Mouse (Mus musculus): ENCODE data around the gene Cd68. TPM values are rescaled to one million over a fixed set of nuclear protein-coding genes. Genes with fewer than 3 reads are reported as not detected.

The Cd68 gene
- total RNA-seq, 2 experiments from 2014 or later: 5.8 to 7.8 TPM

DNA sequence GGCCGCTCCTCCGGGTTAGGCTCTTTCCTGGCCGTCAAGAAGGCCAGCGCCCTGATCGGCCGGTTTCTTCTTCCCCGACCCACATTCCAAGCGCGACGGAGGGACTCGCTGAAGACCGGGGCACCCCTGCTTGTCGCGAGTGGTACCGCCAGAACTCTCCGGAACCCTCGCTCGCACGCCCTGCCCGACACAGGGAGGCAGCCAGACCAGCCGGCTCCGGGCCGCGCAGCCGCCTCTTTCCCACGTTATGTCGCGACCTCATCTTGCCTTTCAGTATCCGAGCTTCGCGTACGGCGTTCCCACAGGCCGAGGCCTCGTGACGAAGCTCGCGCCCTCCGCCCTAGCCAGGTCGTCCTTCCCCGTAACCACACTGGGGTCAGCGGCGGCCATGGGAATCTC lies 5.8 kb upstream of the Cd68 start:
- intact Hi-C loops (cut with DNase I): loop anchor here (1.0 kb wide), 1 partner anchor 9 kb away; the partner anchor contains the start of gene Mpdu1
- no peak for DNase-seq

DNA sequence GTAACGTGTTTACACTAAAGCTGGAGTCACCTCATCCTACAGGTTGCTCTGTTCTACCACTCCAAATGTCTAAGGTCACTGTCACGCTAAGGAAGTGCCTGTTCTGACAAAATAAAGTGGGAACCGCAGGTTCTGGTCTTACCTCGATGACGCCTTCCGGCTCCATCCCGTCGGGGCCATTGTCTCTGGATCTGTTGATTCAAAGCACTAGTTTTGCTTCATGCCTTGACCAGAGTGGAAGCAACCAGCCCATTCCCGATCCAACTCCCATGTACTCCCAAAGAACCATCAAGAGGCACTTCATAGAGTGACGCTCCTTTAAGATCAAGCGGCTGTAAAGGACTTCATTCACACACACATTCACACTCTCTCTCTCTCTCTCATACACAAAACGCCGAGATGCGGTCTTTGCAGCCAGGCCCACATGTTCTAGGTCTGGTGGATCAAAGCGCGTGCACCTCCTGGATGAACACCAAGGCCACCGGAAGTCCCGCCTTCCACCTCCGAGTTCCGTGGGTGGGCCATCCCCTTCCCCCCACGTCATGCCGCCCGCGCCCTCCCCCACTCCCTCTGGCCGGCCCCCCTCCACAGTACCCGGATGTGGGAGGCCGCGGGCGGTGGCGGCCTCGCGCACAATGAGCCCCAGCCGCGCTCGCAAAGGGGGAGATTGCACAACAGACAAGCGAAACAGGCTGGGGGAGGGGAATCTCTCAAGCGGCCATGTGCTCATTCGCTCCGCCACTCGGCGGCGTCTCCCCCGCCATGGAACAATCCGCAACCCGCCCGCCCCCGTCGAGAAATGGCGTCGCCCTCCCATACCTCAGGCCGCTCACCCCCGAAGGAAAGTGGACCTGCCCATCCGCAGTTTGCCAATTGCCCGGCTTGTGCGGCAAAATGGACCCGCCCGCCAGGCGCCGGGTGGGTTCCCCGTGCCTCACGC lies 5.1 kb upstream of the Cd68 start:
- intact Hi-C loops (cut with DNase I): no loop called here
- DNase-seq: peak; percentile 95 to 98

DNA sequence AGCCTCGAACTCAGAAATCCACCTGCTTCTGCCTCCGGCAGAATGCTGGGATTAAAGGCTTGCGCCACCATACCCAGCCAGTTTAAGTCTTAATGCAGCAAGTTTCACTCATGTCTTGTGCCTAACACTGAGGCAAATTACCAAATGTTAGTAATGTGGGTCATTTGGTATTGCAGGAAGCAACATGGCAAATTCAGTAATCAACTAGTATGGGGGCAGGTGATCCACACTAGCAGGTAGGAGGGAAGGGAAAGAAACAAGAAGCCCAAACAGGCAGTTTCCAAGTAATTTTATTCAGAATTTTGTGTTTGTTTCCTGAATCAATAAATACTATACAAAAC lies 682 bp upstream of the Cd68 start:
- DNase-seq: no peak
- intact Hi-C loops (cut with DNase I): no loop called here

- no peak for DNase-seq
- intact Hi-C loops (cut with DNase I): no loop called here
Observed at GRCm38 (mm10) chr11:69665457-69665960, 444 bp downstream of the Cd68 start.

- intact Hi-C loops (cut with DNase I): no loop called here
- DNase-seq: no peak
Observed at GRCm38 (mm10) chr11:69664841-69665240, 1.1 kb downstream of the Cd68 start.

DNA sequence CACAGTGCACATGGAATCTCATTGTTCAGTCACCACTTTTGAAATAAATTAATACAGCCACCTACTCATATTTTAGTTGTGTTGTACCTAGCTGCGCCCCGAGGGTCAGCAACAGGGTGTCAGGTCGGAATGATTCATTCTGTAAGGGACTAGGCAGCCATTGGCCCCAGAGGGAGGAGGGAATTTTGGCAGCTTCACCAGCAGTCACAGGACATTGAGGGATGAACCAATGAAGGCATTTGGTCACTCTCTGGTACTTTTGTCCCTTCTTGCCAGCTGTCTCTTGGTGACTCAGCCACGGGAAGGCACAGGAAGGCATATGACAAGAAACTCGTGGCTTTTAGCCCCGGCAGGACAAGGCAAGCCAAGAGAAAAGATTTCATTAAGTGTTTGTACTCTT lies 2.2 kb downstream of the Cd68 start:
- peak in 1 of 2 experiments; percentile 41 for DNase-seq
- intact Hi-C loops (cut with DNase I): no loop called here

DNA sequence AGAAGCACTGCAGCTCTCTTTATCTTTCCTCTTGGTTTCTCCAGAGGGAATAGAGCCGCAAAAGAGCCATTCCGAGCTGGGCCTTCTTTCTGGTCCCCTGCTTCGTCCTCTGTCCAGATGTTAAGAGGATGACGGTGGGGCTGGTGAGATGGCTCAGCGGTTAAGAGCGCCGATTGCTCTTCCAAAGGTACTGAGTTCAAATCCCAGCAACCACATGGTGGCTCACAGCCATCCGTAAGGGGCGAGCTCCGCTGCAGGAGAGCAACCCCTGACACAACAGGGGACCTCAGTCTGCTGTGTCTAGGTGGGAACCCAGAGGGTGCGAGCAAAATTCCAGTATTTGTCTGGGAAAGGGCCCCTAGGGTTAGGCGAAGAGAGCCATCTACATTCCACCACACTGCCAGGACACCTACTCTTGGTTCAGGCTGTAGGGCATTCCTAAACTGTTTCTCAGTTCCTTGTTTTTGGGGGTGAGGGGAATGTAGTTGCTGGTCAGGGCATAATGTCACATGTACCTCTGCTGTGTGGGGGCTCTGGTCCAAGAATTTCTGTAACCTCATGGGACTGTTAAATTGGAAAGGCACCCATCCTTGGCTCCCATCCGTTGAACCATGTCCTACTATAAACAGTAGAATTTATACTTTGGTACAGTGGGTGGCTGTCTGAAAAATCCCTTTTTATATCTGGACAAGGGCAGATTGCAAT lies 2.8 kb downstream of the Cd68 start:
- intact Hi-C loops (cut with DNase I): loop anchor here (1.0 kb wide), 1 partner anchor 9 kb away; the partner anchor contains the start of gene Eif4a1
- DNase-seq: no peak

GRCm38 (mm10) chr11:69662213-69662966 lies 3.6 kb downstream of the Cd68 start, which contains the start of gene Mpdu1:
TSS of gene Mpdu1 (minus strand) at chr11:69662642.
- intact Hi-C loops (cut with DNase I): loop anchor here (1.0 kb wide), 1 partner anchor 10 kb away; the partner anchor contains the start of gene Eif4a1
- DNase-seq: peak; percentile 96

- DNase-seq: peak in 1 of 2 experiments; percentile 42
- intact Hi-C loops (cut with DNase I): no loop called here
Observed at GRCm38 (mm10) chr11:69661221-69661881, 4.6 kb downstream of the Cd68 start.

DNA sequence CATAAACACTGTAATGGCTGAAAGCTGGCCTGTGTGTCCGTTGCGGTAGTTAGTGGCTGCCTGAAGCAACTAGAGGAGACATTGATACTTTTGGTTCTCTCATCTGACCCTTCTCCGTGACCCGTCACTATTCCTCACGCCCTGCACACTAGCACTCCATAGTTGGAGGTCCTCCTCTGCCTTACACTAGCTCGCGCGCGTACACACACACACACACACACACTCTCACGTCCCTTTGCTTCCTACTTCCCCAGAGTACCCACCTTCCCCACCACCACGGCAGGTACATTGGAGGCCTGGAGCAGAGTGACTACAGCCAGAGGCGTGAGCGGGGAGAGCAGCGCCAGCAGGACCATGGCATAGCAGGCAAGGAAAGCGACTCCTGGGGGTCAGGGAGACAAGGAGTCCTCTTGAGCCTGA lies 8.5 kb downstream of the Cd68 start:
- intact Hi-C loops (cut with DNase I): no loop called here
- no peak for DNase-seq

- intact Hi-C loops (cut with DNase I): no loop called here
- DNase-seq: peak; percentile 47 to 70
Observed at GRCm38 (mm10) chr11:69656617-69657461, 9.1 kb downstream of the Cd68 start.

DNA sequence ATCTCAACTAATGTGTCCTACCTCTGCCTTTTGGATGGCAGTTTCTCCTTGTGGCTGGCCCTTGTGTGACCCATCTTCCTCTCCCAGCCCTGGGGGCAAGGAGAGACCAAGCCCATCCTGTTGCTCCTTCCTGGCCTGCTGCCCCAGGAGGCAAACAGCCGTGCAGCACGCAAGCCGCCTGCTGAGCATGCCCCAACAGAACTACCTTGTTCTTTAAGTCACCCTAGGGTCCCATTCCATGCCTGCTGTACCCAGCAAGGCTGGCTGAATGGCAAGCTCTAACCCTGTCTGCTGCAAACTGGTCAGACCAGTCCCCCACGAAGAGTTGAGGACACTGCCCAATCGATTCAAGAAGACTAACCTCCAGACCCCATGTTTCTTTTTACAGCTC lies 9.9 kb downstream of the Cd68 start:
- intact Hi-C loops (cut with DNase I): no loop called here
- DNase-seq: no peak

DNA sequence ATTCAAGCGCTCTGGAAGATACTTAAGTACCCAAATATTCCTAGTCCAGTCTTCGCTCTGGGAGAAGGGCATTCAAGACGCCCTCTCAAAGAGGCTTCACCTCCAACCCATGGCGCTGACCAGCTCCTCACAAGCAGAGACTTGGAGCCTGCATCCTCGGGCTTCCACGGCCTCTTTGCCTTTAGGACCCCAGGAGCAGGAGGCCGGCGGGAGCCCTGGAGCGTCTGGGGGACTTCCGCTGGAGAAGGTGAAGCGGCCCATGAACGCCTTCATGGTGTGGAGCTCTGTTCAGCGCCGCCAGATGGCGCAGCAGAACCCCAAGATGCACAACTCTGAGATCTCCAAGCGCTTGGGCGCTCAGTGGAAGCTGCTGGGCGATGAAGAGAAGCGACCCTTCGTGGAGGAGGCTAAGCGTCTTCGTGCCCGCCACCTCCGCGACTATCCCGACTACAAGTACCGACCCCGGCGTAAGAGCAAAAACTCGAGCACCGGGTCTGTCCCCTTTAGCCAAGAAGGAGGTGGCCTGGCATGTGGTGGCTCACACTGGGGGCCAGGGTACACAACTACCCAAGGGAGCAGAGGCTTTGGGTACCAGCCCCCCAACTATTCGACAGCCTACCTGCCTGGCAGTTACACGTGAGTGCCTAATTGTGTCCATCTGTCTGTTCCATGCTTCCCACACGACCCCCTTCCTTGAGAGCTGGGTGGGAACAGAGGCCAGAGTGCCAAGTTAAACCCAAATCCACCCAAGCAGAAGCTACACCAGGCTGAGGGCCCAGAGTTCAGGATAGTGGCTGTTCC lies 10.5 kb downstream of the Cd68 start, which contains the start of gene Sox15:
TSS of gene Sox15 (plus strand) at position 51 of the 801 bp plus-strand sequence.
- intact Hi-C loops (cut with DNase I): loop anchor here (2.0 kb wide), 1 partner anchor 19 kb away; no protein-coding TSS in a partner anchor
- DNase-seq: peak; percentile 74 to 82

- no peak for DNase-seq
- intact Hi-C loops (cut with DNase I): loop anchor here (2.0 kb wide), 1 partner anchor 18 kb away; no protein-coding TSS in a partner anchor
Observed at GRCm38 (mm10) chr11:69654760-69655159, 11.2 kb downstream of the Cd68 start.

- intact Hi-C loops (cut with DNase I): no loop called here
Observed at GRCm38 (mm10) chr11:69653399-69653798, 12.6 kb downstream of the Cd68 start.

GRCm38 (mm10) chr11:69645860-69646259 lies 20.1 kb downstream of the Cd68 start:
- intact Hi-C loops (cut with DNase I): no loop called here
- no peak for DNase-seq

More at GRCm38 (mm10) chr11:69653399-69653798, 12.6 kb downstream of the Cd68 start:
- DNase-seq: no peak

DNA sequence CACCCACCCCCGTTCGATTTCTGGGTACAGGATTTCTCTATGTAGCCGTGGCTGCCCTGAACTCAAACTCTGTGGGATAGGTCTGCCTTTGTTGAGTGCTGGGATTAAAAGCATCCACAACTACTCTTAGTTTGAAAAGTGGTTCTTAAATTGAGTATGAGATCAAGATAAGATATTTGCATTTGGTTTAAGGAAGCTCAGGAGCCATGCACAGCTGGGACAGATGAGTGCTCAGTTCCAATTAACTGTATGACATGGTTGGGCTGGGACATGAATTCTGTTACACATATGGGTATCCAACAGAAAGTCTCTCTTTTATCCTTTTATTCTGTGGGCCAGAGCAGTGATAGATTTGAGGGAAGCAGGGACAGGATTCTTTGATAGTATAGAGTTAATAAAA lies 30.5 kb downstream of the Cd68 start:
- intact Hi-C loops (cut with DNase I): no loop called here

More for the DNA sequence above, 30.5 kb downstream of the Cd68 start:
- no peak for DNase-seq
